Mouse (Mus musculus) ES-E14 (cell line): ENCODE measurements at regions not wholly inside any gene's neighbourhood (a gene's known extent, or its start where the extent isn't known, plus 50 kb on each side); places are given as distances from the start of the nearest gene placed in this dataset.

Experiments
- DNase-seq: peaks from one replicate; pipeline ENCODE4 v3.0.0-alpha.2; 2013; ENCODE audit warnings: low read depth, low spot score
- H3K27ac ChIP-seq: 2 replicates; pipeline ENCODE4 v1.5.1; 2012; ENCODE audit warnings: low read depth, mild to moderate bottlenecking, low read length, moderate library complexity, mixed read lengths; ENCODE audit not compliant: poor library complexity, insufficient read depth, severe bottlenecking
- H3K36me3 ChIP-seq: 2 replicates; pipeline ENCODE4 v1.6.1; 2012; ENCODE audit warnings: mild to moderate bottlenecking, low read length, moderate library complexity, mixed read lengths; ENCODE audit not compliant: control insufficient read depth, poor library complexity, insufficient read depth, severe bottlenecking
- H3K4me1 ChIP-seq, 2 experiments: fragments of 150-350 bp in 1 of 2; sonication (generic) in 1 of 2; 2 replicates each; pipeline ENCODE4 v1.6.1; 2012; ENCODE audit warnings: low read length in 2 of 2, mild to moderate bottlenecking in 1 of 2, mixed read lengths in 1 of 2; ENCODE audit not compliant: control insufficient read depth in 2 of 2, insufficient read depth in 2 of 2, poor library complexity in 1 of 2
- H3K4me3 ChIP-seq, 2 experiments: fragments of 150-350 bp in 1 of 2; sonication (generic) in 1 of 2; 2 replicates each; pipeline ENCODE4 v1.5.1; 2012; ENCODE audit warnings: low read length in 2 of 2, low read depth in 1 of 2, mild to moderate bottlenecking in 1 of 2, mixed read lengths in 1 of 2; ENCODE audit not compliant: insufficient read depth in 1 of 2, poor library complexity in 1 of 2, severe bottlenecking in 1 of 2
- H3K9ac ChIP-seq: 2 replicates; pipeline ENCODE4 v1.6.1; 2012; ENCODE audit warnings: low read depth, mild to moderate bottlenecking, low read length, mixed read lengths; ENCODE audit not compliant: poor library complexity, insufficient read depth, severe bottlenecking
- H3K9me3 ChIP-seq: fragments of 150-350 bp; sonication (generic); 2 replicates; pipeline ENCODE4 v1.6.1; 2012; ENCODE audit warnings: low read depth, mild to moderate bottlenecking, low read length; ENCODE audit not compliant: control insufficient read depth, insufficient read depth
- CHD2 ChIP-seq: IDR thresholded peaks from 2 replicates; pipeline ENCODE4 v1.6.1; 2014; ENCODE audit warnings: mild to moderate bottlenecking, low read depth, low read length, inconsistent platforms
- HCFC1 ChIP-seq: IDR thresholded peaks from 2 replicates; pipeline ENCODE4 v1.6.1; 2012; ENCODE audit warnings: low read length, inconsistent platforms, borderline replicate concordance; ENCODE audit not compliant: insufficient read depth
- MAFK ChIP-seq: IDR thresholded peaks from 2 replicates; pipeline ENCODE4 v1.6.1; 2014; ENCODE audit warnings: mild to moderate bottlenecking, low read depth, low read length, inconsistent platforms; ENCODE audit not compliant: insufficient read depth
- ZC3H11A ChIP-seq: IDR thresholded peaks from 2 replicates; pipeline ENCODE4 v1.6.1; 2012; ENCODE audit warnings: low read depth, mild to moderate bottlenecking, inconsistent platforms, low read length, borderline replicate concordance
- ZNF384 ChIP-seq: IDR thresholded peaks from 2 replicates; pipeline ENCODE4 v1.6.1; 2012; ENCODE audit warnings: low read depth, low read length, inconsistent platforms
- in situ Hi-C, 2 experiments: fragments of 600-800 bp; cut with MboI; formaldehyde crosslinking; loops; one replicate each; pipeline ENCODE4 v1.15.1; 2025; ENCODE audit warnings: low sequenced_read_pairs in 2 of 2, inconsistent platforms in 1 of 2; ENCODE audit not compliant: unreplicated experiment in 2 of 2

- TF ChIP-seq HCFC1 (no peak), ZNF384 (no peak), MAFK (no peak), ZC3H11A (no peak), CHD2 (no peak)
Observed at GRCm38 (mm10) chrX:80220754-80221153, 549.5 kb upstream of the Mageb16 start.

More at GRCm38 (mm10) chrX:80220754-80221153, 549.5 kb upstream of the Mageb16 start:
- peak; percentile 16 for DNase-seq
- in situ Hi-C loops: no loop called here
- Histone ChIP-seq H3K4me1 (no peaks in the 10 kb centered on the region), H3K27ac (no peak overlapping the region), H3K9ac (no peak overlapping the region), H3K36me3 (no peaks in the 10 kb centered on the region), H3K4me3 (no peak overlapping the region), H3K9me3 (no peaks in the 10 kb centered on the region)
